Mouse (Mus musculus) heart, embryonic 15.5 days (tissue): ENCODE measurements around the gene Sox30. TPM values are rescaled to one million over a fixed set of nuclear protein-coding genes. Genes with fewer than 3 reads are reported as not detected.

Experiments used
- ATAC-seq: fragments of 200-750 bp; cut with Nextera tagmentation; replicated peaks from 2 replicates; pipeline ENCODE4 v1.8.0; 2017; ENCODE audit warnings: low read depth, moderate TSS enrichment; ENCODE audit not compliant: insufficient number of reproducible peaks, insufficient read depth, low FRiP score
- H3K27ac ChIP-seq: fragments of 300-500 bp; sonication (generic); 2 replicates; pipeline ENCODE4 v1.5.1; 2015; ENCODE audit warnings: mild to moderate bottlenecking, inconsistent platforms
- H3K27me3 ChIP-seq: fragments of 300-500 bp; sonication (generic); 2 replicates; pipeline ENCODE4 v1.6.1; 2015; ENCODE audit warnings: inconsistent platforms
- H3K36me3 ChIP-seq: fragments of 300-500 bp; sonication (generic); 2 replicates; pipeline ENCODE4 v1.6.1; 2015; ENCODE audit warnings: mild to moderate bottlenecking, inconsistent platforms
- H3K4me1 ChIP-seq: fragments of 300-500 bp; sonication (generic); replicated peaks from 2 replicates; pipeline ENCODE4 v1.6.1; 2015; ENCODE audit warnings: inconsistent platforms
- H3K4me2 ChIP-seq: fragments of 300-500 bp; sonication (generic); 2 replicates; pipeline ENCODE4 v1.6.1; 2015; ENCODE audit warnings: inconsistent platforms, mild to moderate bottlenecking, moderate library complexity
- H3K4me3 ChIP-seq: fragments of 300-500 bp; sonication (generic); 2 replicates; pipeline ENCODE4 v1.5.1; 2015; ENCODE audit warnings: mild to moderate bottlenecking, inconsistent platforms
- H3K9ac ChIP-seq: fragments of 300-500 bp; sonication (generic); 2 replicates; pipeline ENCODE4 v1.6.1; 2015; ENCODE audit warnings: mild to moderate bottlenecking, inconsistent platforms
- H3K9me3 ChIP-seq: fragments of 300-500 bp; sonication (generic); replicated peaks from 2 replicates; pipeline ENCODE4 v1.6.1; 2016; ENCODE audit warnings: inconsistent platforms
- WGBS: fragments of 180-500 bp; shearing (Covaris S2); methylation state at CpG from one replicate; pipeline ENCODE4 v1.1.7; 2015; ENCODE audit warnings: mixed read lengths; 5-methylcytosine and 5-hydroxymethylcytosine counted together
- polyA plus RNA-seq: library from polyadenylated mRNA; unstranded; fragments of >200 nt; fragmentation: Nextera tagmentation; extraction: Ambion mirVana; gene quantifications from 2 replicates; pipeline ENCODE4 v1.2.1, GENCODE M21; 2015

Sox30 gene
- 0.20 and 0.22 TPM in 2 replicates for polyA plus RNA-seq

DNA sequence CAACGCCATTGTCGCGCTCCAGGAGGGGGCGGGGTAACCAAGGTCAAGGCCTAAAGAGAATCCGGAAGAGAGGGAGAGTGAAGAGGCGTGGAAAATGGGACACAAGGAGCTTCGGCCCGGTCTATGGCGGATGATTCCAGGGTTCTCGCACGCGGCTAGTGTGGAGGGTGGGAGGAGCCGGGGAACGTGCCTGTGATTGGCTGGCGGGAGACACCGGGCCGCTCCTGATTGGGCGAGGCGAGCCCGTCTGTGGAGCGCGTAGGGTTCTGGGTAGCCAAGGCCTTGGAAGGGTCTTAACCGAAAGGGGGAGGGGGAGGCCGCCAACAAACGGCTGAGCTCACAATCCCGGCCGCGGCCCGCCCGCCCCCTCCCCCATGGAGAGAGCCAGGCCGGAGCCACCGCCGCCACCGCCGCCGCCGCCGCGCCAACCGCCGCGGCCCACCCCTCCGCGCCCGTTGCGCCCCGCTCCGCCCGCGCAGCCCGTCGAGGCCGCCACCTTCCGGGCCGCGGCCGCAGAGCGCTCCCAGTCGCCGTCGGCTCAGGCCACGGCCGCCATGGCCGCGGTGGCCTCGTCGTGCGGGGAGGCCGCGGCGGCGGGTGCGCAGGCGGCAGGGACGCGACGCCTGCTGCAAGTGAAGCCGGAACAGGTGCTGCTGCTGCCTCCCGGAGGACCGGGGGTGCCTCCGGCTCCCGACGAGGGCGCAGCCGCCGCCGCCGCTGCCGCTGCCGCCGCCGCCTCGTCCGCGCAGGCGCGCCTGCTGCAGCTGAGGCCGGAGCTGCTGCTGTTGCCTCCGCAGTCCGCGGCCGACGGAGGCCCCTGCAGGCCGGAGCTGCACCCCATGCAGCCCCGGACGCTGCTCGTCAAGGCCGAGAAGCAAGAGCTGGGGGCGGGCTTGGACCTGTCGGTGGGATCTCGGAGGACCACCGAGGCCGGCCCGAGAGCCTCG lies at the start of gene Sox30:
TSS of gene Sox30 (plus strand) at position 365 of the 947 bp plus-strand sequence.
- H3K4me1 ChIP-seq, result peaks cover 8% of the 10 kb centered on the region
- peak within 1 kb of the TSS; percentile 52 for H3K27ac ChIP-seq
- peak within 1 kb of the TSS; percentile 66 for H3K4me3 ChIP-seq
- peak within 1 kb of the TSS; percentile 81 for H3K9ac ChIP-seq
- peak within 1 kb of the TSS; percentile 89 for H3K4me2 ChIP-seq
- H3K36me3 ChIP-seq, result no peaks in the 10 kb centered on the region
- 9% methylated on average over 87 of the region's 115 CpGs for WGBS
- peak; percentile 86 for ATAC-seq
- H3K27me3 ChIP-seq, result no peaks in the 10 kb centered on the region
- H3K9me3 ChIP-seq, result no peaks in the 10 kb centered on the region

GRCm38 (mm10) chr11:45932771-45933170 lies 47.3 kb upstream of the Sox30 start:
- WGBS, result 85% methylated on average over 10 of the region's 10 CpGs
- no peaks in the 10 kb centered on the region for H3K9me3 ChIP-seq
- no peak overlapping the region for H3K27ac ChIP-seq
- no peaks in the 10 kb centered on the region for H3K27me3 ChIP-seq
- H3K4me2 ChIP-seq, result no peak overlapping the region
- H3K36me3 ChIP-seq, result peaks cover 37% of the 10 kb centered on the region
- no peak overlapping the region for H3K9ac ChIP-seq
- no peaks in the 10 kb centered on the region for H3K4me1 ChIP-seq
- H3K4me3 ChIP-seq, result no peak overlapping the region
- ATAC-seq, result 0 out of 2 replicates have a peak, but pooled peaks have one; percentile 21

- no peak overlapping the region for H3K4me2 ChIP-seq
- H3K27ac ChIP-seq, result no peak overlapping the region
- 96% methylated on average over 8 of the region's 8 CpGs for WGBS
- no peak overlapping the region for H3K4me3 ChIP-seq
- H3K9ac ChIP-seq, result no peak overlapping the region
- H3K27me3 ChIP-seq, result no peaks in the 10 kb centered on the region
- H3K9me3 ChIP-seq, result no peaks in the 10 kb centered on the region
- H3K4me1 ChIP-seq, result 0 out of 2 replicates have a peak, but pooled peaks cover 2% of the 10 kb centered on the region
- ATAC-seq, result no peak
- H3K36me3 ChIP-seq, result peaks cover 25% of the 10 kb centered on the region
These were observed 42.6 kb upstream of the Sox30 start for GRCm38 (mm10) chr11:45937478-45937877.

DNA sequence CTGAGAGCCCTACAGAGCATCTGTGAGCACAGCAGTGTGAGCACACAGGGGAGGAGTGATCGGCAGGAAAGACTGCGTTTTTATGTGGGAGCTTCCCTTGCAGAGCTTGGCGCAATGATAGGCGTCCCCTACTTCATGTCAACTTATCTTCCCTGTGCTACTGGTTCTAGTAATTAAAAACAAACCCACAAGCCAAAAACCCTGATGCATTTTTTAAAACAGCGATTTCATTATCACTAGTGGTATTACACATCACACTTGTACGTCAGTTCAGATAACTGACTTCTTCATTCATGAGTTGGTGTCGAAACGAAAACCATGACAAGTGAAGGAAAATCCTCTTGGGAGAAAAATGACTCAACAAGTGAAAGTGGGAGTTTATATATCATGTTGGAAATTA lies 41.2 kb upstream of the Sox30 start:
- no peak overlapping the region for H3K9ac ChIP-seq
- no peak for ATAC-seq
- no peak overlapping the region for H3K4me2 ChIP-seq
- H3K9me3 ChIP-seq, result no peaks in the 10 kb centered on the region
- no peaks in the 10 kb centered on the region for H3K27me3 ChIP-seq
- peaks cover 12% of the 10 kb centered on the region for H3K36me3 ChIP-seq
- 71% methylated on average over 8 of the region's 8 CpGs for WGBS
- H3K4me1 ChIP-seq, result peaks cover 11% of the 10 kb centered on the region
- H3K27ac ChIP-seq, result no peak overlapping the region; the same call in 1 of the 2 replicates
- no peak overlapping the region for H3K4me3 ChIP-seq

GRCm38 (mm10) chr11:45942281-45942680 lies 37.8 kb upstream of the Sox30 start:
- no peaks in the 10 kb centered on the region for H3K27me3 ChIP-seq
- peaks cover 13% of the 10 kb centered on the region for H3K4me1 ChIP-seq
- 86% methylated on average over 7 of the region's 7 CpGs for WGBS
- 0 out of 2 replicates have a peak overlapping the region, but pooled peaks have one; percentile 88 for H3K4me2 ChIP-seq
- H3K9me3 ChIP-seq, result no peaks in the 10 kb centered on the region
- H3K36me3 ChIP-seq, result no peaks in the 10 kb centered on the region
- ATAC-seq, result no peak
- H3K4me3 ChIP-seq, result no peak overlapping the region
- H3K27ac ChIP-seq, result no peak overlapping the region
- no peak overlapping the region for H3K9ac ChIP-seq

DNA sequence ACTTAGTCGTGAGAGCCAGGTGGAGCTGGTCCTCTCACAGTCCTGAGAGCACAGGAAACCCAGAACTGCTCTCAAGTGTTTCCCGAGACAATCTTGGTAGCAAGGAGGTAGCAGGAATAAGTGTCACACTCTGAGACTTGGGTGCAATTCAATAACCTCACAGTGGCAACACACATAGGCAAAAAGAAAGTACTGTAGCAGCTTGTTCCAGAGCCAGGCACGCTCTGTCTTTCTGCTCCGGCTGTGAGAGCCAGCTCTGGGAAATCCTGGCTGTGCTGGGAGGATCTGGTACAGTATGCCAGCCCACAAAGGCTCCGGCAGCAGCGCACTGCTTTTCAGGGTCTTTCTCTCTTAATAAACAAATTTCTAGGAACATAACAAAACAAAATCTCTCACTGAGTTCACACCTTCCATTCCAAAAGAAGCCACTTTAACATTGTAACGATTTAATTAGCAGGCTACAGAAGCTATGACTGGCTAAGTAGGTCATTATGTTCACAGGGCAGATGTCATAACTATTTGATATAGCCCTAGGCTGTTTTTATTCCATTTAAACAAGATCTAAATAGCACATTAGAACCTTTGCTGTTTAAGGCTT lies 36.9 kb upstream of the Sox30 start:
- 50% methylated on average over 7 of the region's 7 CpGs for WGBS
- H3K4me1 ChIP-seq, result peaks cover 13% of the 10 kb centered on the region
- no peak overlapping the region for H3K27ac ChIP-seq
- peak overlapping the region; percentile 90; the same call in 1 of the 2 replicates for H3K9ac ChIP-seq
- peak overlapping the region; percentile 88 for H3K4me2 ChIP-seq
- H3K9me3 ChIP-seq, result no peaks in the 10 kb centered on the region
- peaks cover 3% of the 10 kb centered on the region; the same call in 1 of the 2 replicates for H3K36me3 ChIP-seq
- ATAC-seq, result no peak
- H3K4me3 ChIP-seq, result peak overlapping the region; percentile 95
- H3K27me3 ChIP-seq, result no peaks in the 10 kb centered on the region

- Histone ChIP-seq H3K4me2 (peak overlapping the region; percentile 88), H3K4me3 (peak overlapping the region; percentile 95), H3K27ac (peak overlapping the region; percentile 78), H3K9ac (peak overlapping the region; percentile 90), H3K36me3 (peaks cover 4% of the 10 kb centered on the region; the same call in 1 of the 2 replicates), H3K9me3 (no peaks in the 10 kb centered on the region), H3K27me3 (no peaks in the 10 kb centered on the region), H3K4me1 (peaks cover 13% of the 10 kb centered on the region)
- WGBS, result under 1% methylated on average over 49 of the region's 49 CpGs
- peak; percentile 68 for ATAC-seq
These were observed 36.0 kb upstream of the Sox30 start for GRCm38 (mm10) chr11:45943891-45944642.

DNA sequence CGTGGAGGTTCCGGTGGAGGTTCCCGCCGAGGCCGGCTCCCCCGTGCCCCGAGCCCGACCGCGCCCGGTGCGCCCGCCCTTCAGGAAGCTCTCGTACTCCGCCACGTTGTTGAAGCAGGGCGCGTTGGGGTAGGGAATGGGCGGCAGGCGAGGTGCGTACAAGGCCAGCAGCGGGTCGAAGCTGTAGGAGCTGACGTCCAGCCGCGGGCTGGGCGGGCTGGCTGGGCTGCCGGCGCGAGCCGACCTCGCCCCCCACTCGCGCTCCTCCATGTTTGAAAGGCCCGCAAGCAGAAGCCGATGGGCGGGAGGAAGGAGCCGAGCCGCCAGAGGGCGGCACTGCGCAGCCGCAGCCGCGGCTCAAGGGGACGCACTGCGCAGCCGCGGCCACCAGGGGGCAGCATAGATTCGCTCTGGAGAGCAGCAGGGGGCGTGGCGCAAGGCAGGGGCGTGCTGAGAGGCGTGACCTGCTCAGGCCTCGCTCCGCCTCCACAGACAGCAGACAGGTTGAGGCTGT lies 35.4 kb upstream of the Sox30 start, which contains the start of gene Lsm11:
TSS of gene Lsm11 (minus strand) at position 293 of the 514 bp plus-strand sequence.
- peak within 1 kb of the TSS; percentile 95 for H3K4me3 ChIP-seq
- peak; percentile 89 for ATAC-seq
- H3K4me2 ChIP-seq, result peak within 1 kb of the TSS; percentile 88
- no peaks in the 10 kb centered on the region for H3K9me3 ChIP-seq
- no peaks in the 10 kb centered on the region for H3K27me3 ChIP-seq
- H3K9ac ChIP-seq, result peak within 1 kb of the TSS; percentile 90
- peaks cover 13% of the 10 kb centered on the region for H3K4me1 ChIP-seq
- H3K36me3 ChIP-seq, result peaks cover 10% of the 10 kb centered on the region
- WGBS, result under 1% methylated on average over 55 of the region's 55 CpGs
- H3K27ac ChIP-seq, result peak within 1 kb of the TSS; percentile 78

- Histone ChIP-seq H3K4me3 (no peak overlapping the region), H3K9ac (no peak overlapping the region), H3K4me1 (peaks cover 13% of the 10 kb centered on the region), H3K27ac (no peak overlapping the region), H3K36me3 (peaks cover 17% of the 10 kb centered on the region), H3K9me3 (no peaks in the 10 kb centered on the region), H3K27me3 (no peaks in the 10 kb centered on the region), H3K4me2 (no peak overlapping the region)
- no peak for ATAC-seq
- 74% methylated on average over 4 of the region's 4 CpGs for WGBS
These were observed 33.3 kb upstream of the Sox30 start for GRCm38 (mm10) chr11:45946796-45947195.

DNA sequence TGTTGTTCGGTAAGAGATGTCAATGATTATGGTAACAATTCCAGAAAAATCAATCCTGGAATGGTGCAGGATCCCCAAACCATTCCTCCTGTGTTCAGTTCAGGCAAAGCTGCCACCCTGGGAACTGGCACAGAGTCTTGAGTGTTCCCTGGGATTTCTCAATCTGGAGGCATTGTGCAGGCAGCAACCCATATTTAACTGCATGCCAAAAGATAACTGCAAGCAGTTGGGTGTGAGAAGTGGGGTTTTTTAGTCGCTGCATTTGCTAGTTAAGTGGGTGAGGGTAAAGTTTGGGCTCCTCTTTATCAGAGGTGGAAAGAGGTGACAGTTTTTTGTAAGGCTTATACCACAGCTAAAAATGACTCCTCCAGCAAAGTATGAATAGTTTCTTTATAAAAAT lies 32.6 kb upstream of the Sox30 start:
- Histone ChIP-seq H3K4me2 (no peak overlapping the region), H3K9ac (no peak overlapping the region), H3K27ac (no peak overlapping the region), H3K4me1 (peaks cover 11% of the 10 kb centered on the region), H3K4me3 (no peak overlapping the region), H3K27me3 (no peaks in the 10 kb centered on the region), H3K9me3 (no peaks in the 10 kb centered on the region), H3K36me3 (peaks cover 17% of the 10 kb centered on the region)
- no peak for ATAC-seq
- 69% methylated on average over 2 of the region's 2 CpGs for WGBS
